Mouse (Mus musculus) C2C12 (cell line): ENCODE data around the gene Mepce. TPM values are rescaled to one million over a fixed set of nuclear protein-coding genes. Genes with fewer than 3 reads are reported as not detected.
"Not testable (repeated sequence)": the region's sequence is repeated elsewhere in the genome, so short reads cannot be mapped to it uniquely, and the experiment has no call there.

Source experiments
- H3K27me3 ChIP-seq: one replicate; pipeline ENCODE4 v1.6.1; 2011; ENCODE audit not compliant: control insufficient read depth, insufficient read depth, insufficient read length
- H3K36me3 ChIP-seq: one replicate; pipeline ENCODE4 v1.6.1; 2011; ENCODE audit not compliant: control insufficient read depth, insufficient read depth
- H3K4me3 ChIP-seq: one replicate; pipeline ENCODE4 v1.5.1; 2011; ENCODE audit warnings: mild to moderate bottlenecking, control low read depth; ENCODE audit not compliant: poor library complexity, insufficient read depth, severe bottlenecking
- H3K79me2 ChIP-seq: one replicate; pipeline ENCODE4 v1.6.1; 2011; ENCODE audit not compliant: control insufficient read depth, insufficient read depth
- H3K79me3 ChIP-seq: one replicate; pipeline ENCODE4 v1.6.1; 2011; ENCODE audit warnings: low read depth, control low read depth
- H3ac ChIP-seq: one replicate; pipeline ENCODE3; 2011; ENCODE audit warnings: low read depth; ENCODE audit not compliant: control insufficient read depth, insufficient read length
- CEBPB ChIP-seq: IDR thresholded peaks from one replicate; pipeline ENCODE4 v1.6.1; 2011; ENCODE audit warnings: low read depth, mild to moderate bottlenecking, control low read depth, moderate library complexity
- CTCF ChIP-seq: IDR thresholded peaks from one replicate; pipeline ENCODE4 v1.5.1; 2011; ENCODE audit not compliant: control insufficient read depth, insufficient read depth, insufficient read length
- FOSL1 ChIP-seq: IDR thresholded peaks from one replicate; pipeline ENCODE4 v1.8.0; 2011; ENCODE audit warnings: mild to moderate bottlenecking, low read length; ENCODE audit not compliant: poor library complexity, insufficient read depth, severe bottlenecking
- MAX ChIP-seq: IDR thresholded peaks from one replicate; pipeline ENCODE4 v1.6.1; 2011; ENCODE audit warnings: mild to moderate bottlenecking, control low read depth
- MYOD1 ChIP-seq: IDR thresholded peaks from one replicate; pipeline ENCODE4 v1.6.1; 2011; ENCODE audit warnings: low read depth; ENCODE audit not compliant: control insufficient read depth, insufficient read length
- MYOG ChIP-seq: IDR thresholded peaks from one replicate; pipeline ENCODE4 v1.6.1; 2011; ENCODE audit not compliant: control insufficient read depth, insufficient read length; ENCODE audit errors: extremely low read depth
- USF1 ChIP-seq: IDR thresholded peaks from one replicate; pipeline ENCODE4 v1.6.1; 2011; ENCODE audit warnings: low read depth, mild to moderate bottlenecking, control low read depth, moderate library complexity
- polyA plus RNA-seq: library from polyadenylated mRNA; unstranded; fragments of >200 nt; fragmentation: generic; extraction: Trizol; gene quantifications from one replicate; pipeline ENCODE4 v1.2.1, GENCODE M21; 2012; ENCODE audit warnings: missing spikeins

Gene Mepce
- polyA plus RNA-seq, 1 experiment = 44.6 TPM

GRCm38 (mm10) chr5:137755425-137755824 is 32.0 kb downstream of the Mepce start:
- Histone ChIP-seq H3K79me3 (peaks cover 1% of the 10 kb centered on the region), H3K79me2 (no peaks in the 10 kb centered on the region), H3K36me3 (peaks cover 30% of the 10 kb centered on the region), H3K27me3 (no peaks in the 10 kb centered on the region), H3K4me3 (no peak overlapping the region), H3ac (no peak overlapping the region)
- TF ChIP-seq FOSL1 (no peak), MYOG (no peak), MAX (no peak), USF1 (no peak), CEBPB (no peak), CTCF (no peak), MYOD1 (no peak)

DNA sequence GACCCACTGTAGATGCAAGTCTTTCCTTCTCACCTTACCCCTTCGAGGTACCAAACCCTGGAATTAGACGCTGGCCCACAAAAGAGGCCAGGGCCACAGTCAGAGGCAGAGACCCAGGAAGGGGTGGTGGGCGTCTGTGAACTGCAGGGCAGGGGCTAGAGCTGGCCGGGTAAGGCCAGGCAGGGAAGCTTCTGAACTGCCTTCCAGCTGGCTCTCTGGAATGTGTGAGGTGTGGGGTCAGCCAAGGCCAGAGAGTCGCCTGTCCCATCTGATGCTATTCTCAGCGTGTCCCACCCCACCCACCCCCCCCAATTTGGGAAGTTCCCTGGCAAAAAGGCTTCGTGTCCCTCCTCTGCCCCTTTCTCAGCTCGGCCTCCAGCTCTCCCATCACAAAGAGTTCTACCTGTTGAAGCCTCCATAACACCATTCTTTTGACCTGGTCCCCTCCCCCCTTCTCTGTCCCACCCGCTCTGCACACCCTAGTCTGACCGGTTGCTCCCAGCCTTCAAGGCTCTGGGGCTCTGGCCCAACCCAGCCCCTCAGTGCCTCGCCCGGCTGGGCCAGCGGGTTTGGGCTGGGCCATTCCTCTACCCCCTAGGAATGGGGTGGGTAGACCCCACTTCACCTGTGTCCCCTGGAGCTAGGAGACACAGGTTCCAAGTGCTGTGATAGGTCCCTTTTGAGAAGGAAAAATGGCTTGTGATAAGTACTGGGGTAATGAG is 34.2 kb downstream of the Mepce start:
- H3K79me3 ChIP-seq = peaks cover 4% of the 10 kb centered on the region
- H3K36me3 ChIP-seq = peaks cover 24% of the 10 kb centered on the region
- H3ac ChIP-seq = no peak overlapping the region
- H3K27me3 ChIP-seq = no peaks in the 10 kb centered on the region
- peaks cover 14% of the 10 kb centered on the region for H3K79me2 ChIP-seq
- no peak for TF ChIP-seq FOSL1
- TF ChIP-seq USF1 = no peak
- no peak for TF ChIP-seq MYOD1
- TF ChIP-seq MYOG = no peak
- TF ChIP-seq CTCF = no peak
- TF ChIP-seq MAX = no peak
- TF ChIP-seq CEBPB = no peak
- no peak overlapping the region for H3K4me3 ChIP-seq

DNA sequence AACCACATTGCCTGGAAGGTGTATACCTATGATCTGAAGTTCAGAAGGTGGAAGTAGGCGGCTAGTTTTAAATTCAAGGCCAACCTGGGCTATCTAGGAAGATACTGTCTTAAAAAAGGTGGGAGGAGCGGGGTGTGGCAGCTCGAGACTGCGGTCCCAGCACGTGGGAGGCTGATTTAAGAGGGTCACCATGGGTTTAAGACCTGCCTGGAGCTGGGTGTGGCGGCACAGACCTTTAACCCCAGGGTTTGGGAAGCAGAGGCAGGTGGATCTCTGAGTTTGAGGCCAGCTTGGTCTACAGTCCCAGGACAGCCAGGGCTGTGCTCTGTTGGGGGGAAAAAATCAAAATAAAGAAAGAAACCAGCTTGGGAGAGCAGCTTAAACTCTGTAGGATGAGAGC is 35.5 kb downstream of the Mepce start:
- H3K27me3 ChIP-seq = no peaks in the 10 kb centered on the region
- no peak overlapping the region for H3ac ChIP-seq
- peaks cover 13% of the 10 kb centered on the region for H3K79me3 ChIP-seq
- TF ChIP-seq MYOG (no peak), MYOD1 (no peak), FOSL1 (no peak), USF1 (no peak), CEBPB (no peak), CTCF (no peak), MAX (no peak)
- H3K4me3 ChIP-seq = no peak overlapping the region
- peaks cover 19% of the 10 kb centered on the region for H3K36me3 ChIP-seq
- H3K79me2 ChIP-seq = peaks cover 27% of the 10 kb centered on the region

DNA sequence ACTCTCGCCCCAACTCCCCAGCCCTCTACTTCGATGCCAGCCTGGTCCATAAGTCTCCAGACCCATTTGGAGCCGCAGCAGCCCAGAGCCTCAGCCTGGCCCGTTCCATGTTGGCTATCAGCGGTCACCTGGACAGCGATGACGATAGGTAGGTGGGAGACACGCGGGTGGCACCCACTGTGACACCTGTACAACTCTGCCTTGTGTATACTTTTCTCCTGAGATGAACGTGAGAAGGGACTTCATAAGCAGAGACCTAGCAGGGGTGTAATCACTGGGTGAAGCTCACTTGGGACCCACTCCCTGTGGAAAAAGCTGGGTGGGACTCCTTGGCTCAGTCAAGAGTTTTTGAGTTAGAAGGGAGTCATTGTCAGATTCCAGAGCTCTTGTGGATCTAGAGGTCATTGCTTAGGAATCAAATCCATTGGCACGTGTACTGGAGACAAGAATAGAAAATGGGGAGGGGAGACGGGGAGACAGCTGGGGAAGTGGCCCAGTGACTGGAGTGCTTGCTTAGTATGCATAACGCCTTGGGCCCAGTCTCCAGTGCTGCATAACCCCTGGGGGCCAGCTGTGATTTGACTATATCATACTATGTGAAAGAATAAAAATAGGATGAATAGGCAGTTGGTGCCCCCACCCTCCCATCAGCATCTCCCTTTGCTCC is 36.1 kb downstream of the Mepce start:
- TF ChIP-seq USF1 = no peak
- TF ChIP-seq MYOG = no peak
- no peak overlapping the region for H3K4me3 ChIP-seq
- peaks cover 16% of the 10 kb centered on the region for H3K79me3 ChIP-seq
- peaks cover 33% of the 10 kb centered on the region for H3K79me2 ChIP-seq
- no peaks in the 10 kb centered on the region for H3K27me3 ChIP-seq
- peaks cover 19% of the 10 kb centered on the region for H3K36me3 ChIP-seq
- no peak overlapping the region for H3ac ChIP-seq

DNA sequence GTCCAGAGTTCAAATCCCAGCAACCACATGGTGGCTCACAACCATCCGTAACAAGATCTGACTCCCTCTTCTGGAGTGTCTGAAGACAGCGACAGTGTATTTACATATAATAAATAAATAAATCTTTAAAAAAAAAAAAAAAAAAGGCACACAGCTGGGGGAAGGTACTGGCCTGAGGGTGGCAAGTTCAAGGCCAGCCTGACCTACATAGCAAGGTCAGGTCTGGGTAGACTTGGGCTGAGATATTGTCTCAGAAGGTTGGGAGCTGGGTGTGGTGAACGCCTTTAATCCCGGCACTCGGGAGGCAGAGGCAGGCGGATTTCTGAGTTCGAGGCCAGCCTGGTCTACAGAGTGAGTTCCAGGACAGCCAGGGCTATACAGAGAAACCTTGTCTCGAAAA is 37.2 kb downstream of the Mepce start:
- peaks cover 37% of the 10 kb centered on the region for H3K79me2 ChIP-seq
- not testable (repeated sequence) for H3K4me3 ChIP-seq, H3ac ChIP-seq, H3K27me3 ChIP-seq
- peaks cover 19% of the 10 kb centered on the region for H3K36me3 ChIP-seq
- H3K79me3 ChIP-seq = peaks cover 16% of the 10 kb centered on the region

GRCm38 (mm10) chr5:137749196-137749836 is 38.1 kb downstream of the Mepce start:
- no peak for TF ChIP-seq USF1
- no peak for TF ChIP-seq FOSL1
- TF ChIP-seq MAX = no peak
- no peak for TF ChIP-seq MYOD1
- TF ChIP-seq MYOG = no peak
- TF ChIP-seq CEBPB = no peak
- no peak for TF ChIP-seq CTCF
- Histone ChIP-seq H3K36me3 (peaks cover 19% of the 10 kb centered on the region), H3K79me2 (peaks cover 37% of the 10 kb centered on the region), H3K4me3 (no peak overlapping the region), H3K27me3 (no peaks in the 10 kb centered on the region), H3ac (no peak overlapping the region), H3K79me3 (peaks cover 16% of the 10 kb centered on the region)
